Mouse (Mus musculus): ENCODE measurements around the gene Bbs10. TPM values are rescaled to one million over a fixed set of nuclear protein-coding genes. Genes with fewer than 3 reads are reported as not detected.

The Bbs10 gene
- total RNA-seq (2023), result 1 to 10 TPM in 1 of 2 experiments, under 1 TPM in 1; 0.88 to 1.1 TPM

GRCm38 (mm10) chr10:111298140-111299098 lies at the start of gene Bbs10:
TSS of gene Bbs10 (plus strand) at chr10:111298679.

Other genes starting within 250 kb of the Bbs10 start
- gene Osbpl8, start 133.9 kb upstream of the Bbs10 start, total RNA-seq (2023), result 10 to 100 TPM; 73.2 to 77.0 TPM
- 100 to 1,000 TPM; 123 to 147 TPM for gene Nap1l1, start 174.5 kb downstream of the Bbs10 start, total RNA-seq (2023)
- 10 to 100 TPM; 32.9 to 39.4 TPM for gene Phlda1, start 207.6 kb downstream of the Bbs10 start, total RNA-seq (2023)